Mouse (Mus musculus): ENCODE data around the gene Nedd9. TPM values are rescaled to one million over a fixed set of nuclear protein-coding genes. Genes with fewer than 3 reads are reported as not detected.
A peak's percentile ranks its signal among the peaks of the same experiment; 100 is the strongest.

Gene Nedd9
- polyA plus RNA-seq, 1 experiment, result 3.0 TPM

DNA sequence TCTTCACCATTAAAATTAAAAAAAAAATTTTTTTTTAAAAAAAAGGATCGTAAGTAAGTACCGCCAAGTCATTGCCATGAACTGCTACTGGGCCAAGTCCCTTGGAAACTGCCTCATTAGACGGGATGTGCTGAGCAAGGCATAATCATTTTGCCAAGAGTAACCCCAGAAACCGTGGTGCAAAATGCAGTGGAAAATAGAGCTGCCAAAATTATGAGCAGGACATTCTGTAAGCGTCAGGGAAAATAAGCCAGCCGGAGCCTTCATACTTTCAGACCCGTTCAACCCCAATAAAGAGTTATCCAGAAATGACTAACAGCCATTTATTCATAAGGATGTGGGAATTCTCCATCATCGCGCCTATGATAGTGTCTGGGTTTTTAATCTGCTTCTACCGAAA lies 129.2 kb downstream of the Nedd9 start:
- Histone ChIP-seq H3K36me3 (ENCODE audit: control insufficient read depth, insufficient read depth, low read length, poor library complexity, severe bottlenecking) (no peaks in the 10 kb centered on the region), H3K4me3 (ENCODE audit: low read depth, low read length) (no peak overlapping the region; the same call in 1 of the 2 replicates), H3K27me3 (ENCODE audit: control insufficient read depth, insufficient read depth, low read length, poor library complexity, severe bottlenecking) (peaks cover 7% of the 10 kb centered on the region), H3K4me1 (ENCODE audit: control insufficient read depth, insufficient read depth, low read length) (no peaks in the 10 kb centered on the region), H3K27ac (ENCODE audit: insufficient read depth, low read length) (no peak overlapping the region), H3K9me3 (replicated peaks; ENCODE audit: control insufficient read depth, insufficient read depth, low read length, poor library complexity, severe bottlenecking) (no peaks in the 10 kb centered on the region), H3K9ac (ENCODE audit: low read depth, poor library complexity, severe bottlenecking) (peak overlapping the region; percentile 49)
- TF ChIP-seq CTCF (IDR thresholded peaks at IDR 0.05; ENCODE audit: low read depth, low read length) (no peak), EP300 (IDR thresholded peaks at IDR 0.05; ENCODE audit: insufficient read depth, low read depth, low read length) (no peak), POLR2A (IDR thresholded peaks at IDR 0.05; ENCODE audit: insufficient read depth, low read length) (no peak)

DNA sequence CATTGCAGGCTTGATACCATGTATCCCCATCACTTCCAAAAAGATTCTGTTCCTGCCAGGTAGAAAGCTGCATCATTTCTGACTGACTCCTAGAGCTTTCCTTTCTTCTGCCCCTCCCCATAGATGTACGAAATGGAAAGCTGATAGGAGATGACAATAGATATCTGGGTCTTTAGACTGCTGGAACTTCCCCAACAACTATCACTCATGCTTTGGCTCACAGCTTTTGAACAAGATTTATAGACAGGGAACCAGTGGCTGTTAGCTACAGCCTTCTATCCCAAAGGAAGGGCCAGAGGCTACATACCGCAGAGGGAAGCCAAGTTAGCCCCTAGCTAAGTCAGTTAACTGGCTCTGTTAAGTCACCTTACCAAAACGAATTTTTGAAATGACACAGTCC lies 129.6 kb downstream of the Nedd9 start:
- Histone ChIP-seq H3K36me3 (ENCODE audit: control insufficient read depth, insufficient read depth, low read length, poor library complexity, severe bottlenecking) (no peaks in the 10 kb centered on the region), H3K4me1 (ENCODE audit: control insufficient read depth, insufficient read depth, low read length) (no peaks in the 10 kb centered on the region), H3K27ac (ENCODE audit: insufficient read depth, low read length) (no peak overlapping the region), H3K9me3 (replicated peaks; ENCODE audit: control insufficient read depth, insufficient read depth, low read length, poor library complexity, severe bottlenecking) (no peaks in the 10 kb centered on the region), H3K9ac (ENCODE audit: low read depth, poor library complexity, severe bottlenecking) (no peak overlapping the region), H3K27me3 (ENCODE audit: control insufficient read depth, insufficient read depth, low read length, poor library complexity, severe bottlenecking) (peaks cover 7% of the 10 kb centered on the region), H3K4me3 (ENCODE audit: low read depth, low read length) (no peak overlapping the region)
- TF ChIP-seq CTCF (IDR thresholded peaks at IDR 0.05; ENCODE audit: low read depth, low read length) (no peak), POLR2A (IDR thresholded peaks at IDR 0.05; ENCODE audit: insufficient read depth, low read length) (no peak), EP300 (IDR thresholded peaks at IDR 0.05; ENCODE audit: insufficient read depth, low read depth, low read length) (no peak)

DNA sequence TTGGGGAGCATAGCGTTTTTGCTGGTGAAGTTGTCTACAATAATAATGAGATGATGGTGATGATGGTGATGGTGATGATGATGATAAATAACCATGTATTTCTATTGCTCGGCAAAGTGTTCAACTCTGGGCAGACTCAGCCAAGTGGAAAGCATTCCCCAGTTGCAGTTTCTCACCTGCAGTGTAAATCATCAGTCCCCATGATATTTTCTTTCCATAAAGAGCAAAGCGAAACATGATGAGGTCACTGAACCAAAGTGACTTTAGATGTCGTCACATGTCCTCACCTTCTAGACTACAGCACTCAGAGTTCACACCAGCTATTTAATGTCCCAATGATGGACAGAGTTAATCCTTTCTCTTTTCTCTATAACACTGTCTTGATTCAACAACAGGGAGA lies 130.0 kb downstream of the Nedd9 start:
- TF ChIP-seq CTCF (IDR thresholded peaks at IDR 0.05; ENCODE audit: low read depth, low read length) (no peak), POLR2A (IDR thresholded peaks at IDR 0.05; ENCODE audit: insufficient read depth, low read length) (no peak), EP300 (IDR thresholded peaks at IDR 0.05; ENCODE audit: insufficient read depth, low read depth, low read length) (no peak)
- Histone ChIP-seq H3K27ac (ENCODE audit: insufficient read depth, low read length) (no peak overlapping the region), H3K4me1 (ENCODE audit: control insufficient read depth, insufficient read depth, low read length) (no peaks in the 10 kb centered on the region), H3K4me3 (ENCODE audit: low read depth, low read length) (no peak overlapping the region), H3K9ac (ENCODE audit: low read depth, poor library complexity, severe bottlenecking) (no peak overlapping the region), H3K27me3 (ENCODE audit: control insufficient read depth, insufficient read depth, low read length, poor library complexity, severe bottlenecking) (peaks cover 7% of the 10 kb centered on the region), H3K9me3 (replicated peaks; ENCODE audit: control insufficient read depth, insufficient read depth, low read length, poor library complexity, severe bottlenecking) (no peaks in the 10 kb centered on the region), H3K36me3 (ENCODE audit: control insufficient read depth, insufficient read depth, low read length, poor library complexity, severe bottlenecking) (no peaks in the 10 kb centered on the region)

DNA sequence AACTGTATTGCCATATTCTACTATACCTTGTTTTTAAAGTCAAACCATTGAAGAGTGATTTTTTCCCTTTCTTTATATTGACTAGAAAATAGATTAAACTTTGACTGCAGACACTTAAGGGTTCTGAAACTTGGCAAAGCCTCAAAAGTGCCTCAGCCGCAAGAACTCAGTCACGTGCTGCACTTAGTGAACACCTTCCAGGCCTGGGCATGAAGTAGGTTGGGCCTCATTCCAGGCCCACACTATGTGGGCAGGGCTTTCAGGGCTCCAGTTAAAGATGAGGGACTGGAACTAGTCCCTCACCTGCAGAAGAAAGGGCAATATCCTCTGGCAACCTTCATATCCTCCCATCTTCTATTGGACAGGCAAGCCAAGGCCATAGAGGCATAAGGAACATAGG lies 131.6 kb downstream of the Nedd9 start:
- Histone ChIP-seq H3K9ac (ENCODE audit: low read depth, poor library complexity, severe bottlenecking) (no peak overlapping the region), H3K27me3 (ENCODE audit: control insufficient read depth, insufficient read depth, low read length, poor library complexity, severe bottlenecking) (peaks cover 7% of the 10 kb centered on the region), H3K9me3 (replicated peaks; ENCODE audit: control insufficient read depth, insufficient read depth, low read length, poor library complexity, severe bottlenecking) (no peaks in the 10 kb centered on the region), H3K36me3 (ENCODE audit: control insufficient read depth, insufficient read depth, low read length, poor library complexity, severe bottlenecking) (no peaks in the 10 kb centered on the region), H3K4me1 (ENCODE audit: control insufficient read depth, insufficient read depth, low read length) (no peaks in the 10 kb centered on the region), H3K4me3 (ENCODE audit: low read depth, low read length) (no peak overlapping the region), H3K27ac (ENCODE audit: insufficient read depth, low read length) (no peak overlapping the region)
- no peak for TF ChIP-seq POLR2A (IDR thresholded peaks at IDR 0.05; ENCODE audit: insufficient read depth, low read length)
- TF ChIP-seq EP300 (IDR thresholded peaks at IDR 0.05; ENCODE audit: insufficient read depth, low read depth, low read length), result no peak
- TF ChIP-seq CTCF (IDR thresholded peaks at IDR 0.05; ENCODE audit: low read depth, low read length), result no peak

DNA sequence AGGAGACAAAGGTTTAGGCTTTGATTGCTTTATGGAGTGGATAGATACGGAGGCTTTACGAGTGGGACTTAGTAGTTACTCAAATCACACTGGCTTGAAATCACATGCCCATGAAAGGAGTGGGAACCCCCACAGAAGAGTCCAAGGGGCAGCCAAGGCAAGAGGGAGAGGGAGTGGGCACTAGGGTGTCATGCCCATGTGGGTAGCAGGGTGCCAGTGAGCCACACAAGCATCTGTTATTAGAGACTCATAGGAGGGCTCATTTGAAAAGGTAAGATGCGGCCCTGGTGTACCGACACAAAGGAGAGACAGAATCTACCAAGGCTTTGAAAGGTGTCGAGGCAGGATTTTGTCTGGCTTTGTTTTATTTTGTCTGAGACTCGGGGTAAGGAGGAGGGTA lies 132.6 kb downstream of the Nedd9 start:
- Histone ChIP-seq H3K36me3 (ENCODE audit: control insufficient read depth, insufficient read depth, low read length, poor library complexity, severe bottlenecking) (no peaks in the 10 kb centered on the region), H3K9ac (ENCODE audit: low read depth, poor library complexity, severe bottlenecking) (no peak overlapping the region), H3K4me3 (ENCODE audit: low read depth, low read length) (no peak overlapping the region), H3K9me3 (replicated peaks; ENCODE audit: control insufficient read depth, insufficient read depth, low read length, poor library complexity, severe bottlenecking) (no peaks in the 10 kb centered on the region), H3K4me1 (ENCODE audit: control insufficient read depth, insufficient read depth, low read length) (no peaks in the 10 kb centered on the region), H3K27me3 (ENCODE audit: control insufficient read depth, insufficient read depth, low read length, poor library complexity, severe bottlenecking) (peaks cover 4% of the 10 kb centered on the region; the same call in 1 of the 2 replicates), H3K27ac (ENCODE audit: insufficient read depth, low read length) (no peak overlapping the region)
- TF ChIP-seq POLR2A (IDR thresholded peaks at IDR 0.05; ENCODE audit: insufficient read depth, low read length), result no peak

DNA sequence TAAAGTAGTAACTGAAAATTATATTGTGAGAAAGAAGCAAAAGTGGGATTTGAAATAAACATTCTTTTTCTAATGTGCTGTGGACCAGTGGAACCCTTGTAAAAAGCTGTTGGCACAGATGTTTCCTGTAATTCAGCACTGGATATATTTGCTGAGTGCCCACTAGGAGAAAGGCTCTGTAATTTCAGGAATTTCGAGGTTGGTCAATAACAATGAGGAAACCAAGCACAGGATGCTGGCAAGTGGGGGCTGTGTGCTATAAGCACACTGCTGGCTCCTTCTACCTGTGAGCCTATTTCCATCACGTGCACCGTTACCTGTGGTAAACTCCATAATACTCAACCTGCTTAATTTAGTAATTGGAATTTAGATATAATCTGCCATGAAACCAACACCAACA lies 133.5 kb downstream of the Nedd9 start:
- Histone ChIP-seq H3K9me3 (replicated peaks; ENCODE audit: control insufficient read depth, insufficient read depth, low read length, poor library complexity, severe bottlenecking) (no peaks in the 10 kb centered on the region), H3K36me3 (ENCODE audit: control insufficient read depth, insufficient read depth, low read length, poor library complexity, severe bottlenecking) (no peaks in the 10 kb centered on the region), H3K9ac (ENCODE audit: low read depth, poor library complexity, severe bottlenecking) (no peak overlapping the region), H3K27ac (ENCODE audit: insufficient read depth, low read length) (no peak overlapping the region), H3K27me3 (ENCODE audit: control insufficient read depth, insufficient read depth, low read length, poor library complexity, severe bottlenecking) (peaks cover 4% of the 10 kb centered on the region; the same call in 1 of the 2 replicates), H3K4me3 (ENCODE audit: low read depth, low read length) (no peak overlapping the region), H3K4me1 (ENCODE audit: control insufficient read depth, insufficient read depth, low read length) (peaks cover 2% of the 10 kb centered on the region)
- no peak for TF ChIP-seq POLR2A (IDR thresholded peaks at IDR 0.05; ENCODE audit: insufficient read depth, low read length)
- TF ChIP-seq EP300 (IDR thresholded peaks at IDR 0.05; ENCODE audit: insufficient read depth, low read depth, low read length), result no peak
- no peak for TF ChIP-seq CTCF (IDR thresholded peaks at IDR 0.05; ENCODE audit: low read depth, low read length)

All from ES-Bruce4 (cell line).